Mouse (Mus musculus) small intestine, adult 2 months (tissue): Measurements from ENCODE around the gene Gstm6.

Source experiments
- CTCF ChIP-seq: fragments of 200-500 bp; IDR thresholded peaks from 2 replicates; pipeline ENCODE4 v1.5.1; 2012; ENCODE audit warnings: low read depth, mild to moderate bottlenecking, control low read depth, inconsistent platforms, low read length, moderate library complexity, mixed read lengths; ENCODE audit not compliant: insufficient replicate concordance, insufficient read length; ENCODE audit errors: extremely low read depth
- POLR2A ChIP-seq: fragments of 200-500 bp; IDR thresholded peaks from 2 replicates; pipeline ENCODE4 v1.6.1; 2012; ENCODE audit warnings: low read depth, mild to moderate bottlenecking, control low read depth, inconsistent platforms, low read length, moderate library complexity

DNA sequence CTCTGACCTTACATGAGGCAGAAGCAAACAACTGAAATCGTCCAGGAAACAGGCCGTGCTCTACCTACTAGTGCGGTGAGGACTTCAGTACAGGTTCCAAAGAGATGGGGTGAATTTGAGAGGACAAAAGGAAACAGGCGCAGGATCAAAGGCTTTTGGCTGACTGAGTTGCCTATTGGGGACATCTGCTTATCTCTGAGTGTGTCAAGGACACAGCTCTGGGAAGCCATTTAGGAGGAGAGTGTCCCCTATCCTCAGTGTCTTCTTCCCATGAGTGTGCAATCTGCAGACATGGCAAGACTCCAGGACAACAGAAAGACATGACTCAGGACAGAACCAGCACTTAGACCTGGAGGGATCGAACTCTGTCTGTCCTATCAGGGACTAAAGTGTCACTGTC is 40.9 kb upstream of the Gstm6 start:
- no peak for TF ChIP-seq CTCF
- TF ChIP-seq POLR2A = no peak
